Mouse (Mus musculus) MEL (cell line): ENCODE measurements around the gene Sim2.

Experiments
- CTCF ChIP-seq, 3 experiments: IDR thresholded peaks in 2 of 3; conservative IDR thresholded peaks in 1 of 3; 2 replicates each; pipeline ENCODE4 v1.5.1; 2011 to 2012; ENCODE audit warnings: low read length in 3 of 3, low read depth in 2 of 3, mild to moderate bottlenecking in 2 of 3, improper control_type of control experiment in 1 of 3, inconsistent platforms in 1 of 3, mixed read lengths in 1 of 3, moderate library complexity in 1 of 3; ENCODE audit not compliant: control insufficient read depth in 1 of 3, insufficient read depth in 1 of 3, poor library complexity in 1 of 3, severe bottlenecking in 1 of 3
- HCFC1 ChIP-seq: IDR thresholded peaks from 2 replicates; pipeline ENCODE4 v1.6.1; 2012; ENCODE audit warnings: low read depth, mild to moderate bottlenecking, inconsistent platforms, low read length, improper control_type of control experiment, moderate library complexity
- MAFK ChIP-seq: IDR thresholded peaks from 2 replicates; pipeline ENCODE4 v1.6.1; 2011; ENCODE audit warnings: low read depth, mild to moderate bottlenecking, low read length, improper control_type of control experiment, borderline replicate concordance
- POLR2A ChIP-seq, 2 experiments: IDR thresholded peaks; 2 replicates each; pipeline ENCODE4 v1.6.1; 2011 to 2012; ENCODE audit warnings: low read length in 2 of 2, mild to moderate bottlenecking in 2 of 2, control low read depth in 1 of 2, improper control_type of control experiment in 1 of 2, low read depth in 1 of 2, moderate library complexity in 1 of 2; ENCODE audit not compliant: control insufficient read depth in 1 of 2, insufficient read depth in 1 of 2, poor library complexity in 1 of 2
- POLR2AphosphoS5 ChIP-seq: IDR thresholded peaks from 2 replicates; pipeline ENCODE4 v1.6.1; 2012; ENCODE audit warnings: low read depth, borderline replicate concordance, mild to moderate bottlenecking, inconsistent platforms, low read length, moderate library complexity, mixed read lengths

DNA sequence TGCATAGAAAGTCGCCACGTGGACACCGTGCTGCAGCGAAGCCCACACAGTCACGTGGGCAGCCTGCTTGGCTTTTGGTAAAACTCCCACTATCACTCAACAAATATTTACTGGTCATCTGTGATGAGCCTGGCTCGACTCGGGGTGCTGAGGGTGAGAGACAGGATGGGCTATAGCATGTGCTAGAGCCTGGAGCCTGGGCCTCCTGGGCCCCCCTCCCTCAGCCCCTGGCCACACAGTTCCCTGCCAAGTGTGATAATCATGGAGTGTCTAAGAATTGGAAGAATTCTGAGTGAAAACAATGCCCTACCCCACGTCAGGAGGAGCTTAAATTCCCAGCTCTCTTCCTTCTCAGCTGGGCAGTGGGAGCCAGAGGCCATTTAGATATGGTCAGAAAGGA is 13.3 kb upstream of the Sim2 start:
- TF ChIP-seq POLR2A (IDR thresholded peaks at IDR 0.05; ENCODE audit: control insufficient read depth in 1 of 2, insufficient read depth in 1 of 2, low read depth in 1 of 2, low read length in 2 of 2, poor library complexity in 1 of 2) (no peak), MAFK (no peak), POLR2AphosphoS5 (no peak), CTCF (IDR thresholded peaks at IDR 0.05 in 2 of 3, conservative IDR thresholded peaks at IDR 0.05 in 1 of 3; ENCODE audit: control insufficient read depth in 1 of 3, insufficient read depth in 1 of 3, low read depth in 2 of 3, low read length in 3 of 3, poor library complexity in 1 of 3, severe bottlenecking in 1 of 3) (no peak), HCFC1 (no peak)
